17 mouse cellular contexts compared by ENCODE assay signal in the genomic region with DNA sequence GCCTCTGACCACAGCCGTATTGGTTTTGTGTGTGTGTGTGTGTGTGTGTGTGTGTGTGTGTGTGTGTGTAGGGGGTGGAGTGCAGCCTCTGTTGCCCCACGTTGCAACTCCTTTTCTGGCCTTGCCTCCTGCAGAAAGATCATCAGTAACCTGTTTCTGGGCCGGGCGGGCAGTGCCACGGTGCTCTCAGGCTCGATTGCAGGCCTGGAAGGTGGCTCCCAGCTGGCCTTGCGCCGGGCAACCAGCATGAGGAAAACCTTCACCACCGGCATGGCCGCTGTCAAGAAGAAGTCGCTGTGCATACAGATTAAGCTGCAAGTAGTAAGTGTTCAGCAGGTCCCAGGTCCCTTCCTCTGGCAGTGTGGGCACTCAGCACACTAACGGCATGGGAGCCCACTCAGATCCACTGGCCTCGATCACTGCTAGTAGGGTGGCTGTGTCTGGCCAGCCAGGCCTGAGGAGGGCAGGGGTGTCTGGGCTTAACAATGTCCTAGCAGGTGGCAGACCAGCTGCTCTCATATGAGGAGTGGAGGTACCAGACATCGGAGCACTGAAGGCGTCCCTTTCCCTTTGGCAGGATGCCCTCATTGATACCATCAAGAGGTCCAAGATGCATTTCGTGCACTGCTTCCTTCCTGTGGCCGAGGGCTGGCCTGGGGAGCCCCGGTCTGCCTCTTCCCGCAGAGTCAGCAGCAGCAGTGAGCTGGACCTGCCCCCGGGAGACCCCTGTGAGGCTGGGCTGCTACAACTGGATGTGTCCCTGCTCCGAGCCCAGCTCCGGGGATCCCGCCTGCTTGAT. TPM values are rescaled to one million over a fixed set of nuclear protein-coding genes. Genes with fewer than 3 reads are reported as not detected.
DNase-seq lines count a peak whose midpoint lies in the region; ATAC-seq and TF ChIP-seq lines count a peak whose summit lies in the region.
"Had no signal": no experiment of that assay in that cellular context is flagged by ENCODE, and none has a peak within 500 bp of the region (broad histone marks: within the 10 kb centered on the region; RNA-seq: fewer than 3 reads in every experiment).

No protein-coding gene starts in this region.

- ATAC-seq in hindbrain, embryonic 13.5 days (ENCODE audit: low FRiP score): no peak
- ATAC-seq in hindbrain, embryonic 16.5 days: no peak
- no peak for ATAC-seq in midbrain, embryonic 13.5 days
- no peak for ATAC-seq in midbrain, embryonic 16.5 days
- no peak for ATAC-seq in forebrain, embryonic 14.5 days
- no peak for ATAC-seq in midbrain, postnatal 0 days (ENCODE audit: low FRiP score)

- H3K9me3 ChIP-seq in hindbrain, embryonic 13.5 days: no peaks in the 10 kb centered on the region
- H3K9me3 ChIP-seq in hindbrain, embryonic 16.5 days (ENCODE audit: control insufficient read depth, low read length): no peaks in the 10 kb centered on the region
- H3K9me3 ChIP-seq in midbrain, embryonic 13.5 days: no peaks in the 10 kb centered on the region
- H3K9me3 ChIP-seq in midbrain, embryonic 16.5 days (replicated peaks; ENCODE audit: control insufficient read depth, low read length, poor library complexity, severe bottlenecking): no peaks in the 10 kb centered on the region
- no peaks in the 10 kb centered on the region for H3K9me3 ChIP-seq in forebrain, embryonic 14.5 days (replicated peaks; ENCODE audit: control insufficient read depth, low read length)
- H3K9me3 ChIP-seq in midbrain, postnatal 0 days (ENCODE audit: low read length): no peaks in the 10 kb centered on the region
- H3K9me3 ChIP-seq: G1E; kidney, embryonic 15.5 days had no signal

- peak overlapping the region; percentile 44 for H3K27ac ChIP-seq in hindbrain, embryonic 13.5 days
- no peak overlapping the region for H3K27ac ChIP-seq in hindbrain, embryonic 16.5 days (ENCODE audit: low read depth, low read length)
- peak overlapping the region; percentile 59; the same call in 1 of the 2 replicates for H3K27ac ChIP-seq in midbrain, embryonic 13.5 days
- no peak overlapping the region for H3K27ac ChIP-seq in midbrain, embryonic 16.5 days (ENCODE audit: low read length)
- 0 out of 2 replicates have a peak overlapping the region, but pooled peaks have one; percentile 22 for H3K27ac ChIP-seq in forebrain, embryonic 14.5 days (ENCODE audit: low read depth, low read length)
- H3K27ac ChIP-seq in midbrain, postnatal 0 days (ENCODE audit: low read depth, low read length): no peak overlapping the region
- H3K27ac ChIP-seq: kidney, embryonic 15.5 days had no signal

- no peak for DNase-seq in forebrain, embryonic 14.5 days (ENCODE audit: low spot score)
- peak; percentile 53 for DNase-seq in midbrain, postnatal 0 days (ENCODE audit: low spot score)
- no peak for DNase-seq in thymus, adult 18-20 months
- no peak for DNase-seq in ovary, postnatal 10 days (ENCODE audit: low spot score)
- DNase-seq: adrenal gland, adult 8-10 months; cerebellum, postnatal 25 days; heart, adult 11 months had no signal

- TF ChIP-seq CTCF in midbrain, postnatal 0 days (IDR thresholded peaks at IDR 0.05): no peak

- H3K4me1 ChIP-seq in hindbrain, embryonic 13.5 days (replicated peaks): peaks cover 48% of the 10 kb centered on the region
- H3K4me1 ChIP-seq in hindbrain, embryonic 16.5 days (ENCODE audit: control insufficient read depth, insufficient read depth, low read depth, low read length): peaks cover 16% of the 10 kb centered on the region
- peaks cover 44% of the 10 kb centered on the region for H3K4me1 ChIP-seq in midbrain, embryonic 13.5 days (replicated peaks)
- peaks cover 19% of the 10 kb centered on the region for H3K4me1 ChIP-seq in midbrain, embryonic 16.5 days (ENCODE audit: control insufficient read depth, insufficient read depth, low read length)
- H3K4me1 ChIP-seq in forebrain, embryonic 14.5 days (ENCODE audit: control insufficient read depth, insufficient read depth, low read length): peaks cover 35% of the 10 kb centered on the region
- H3K4me1 ChIP-seq in midbrain, postnatal 0 days (ENCODE audit: insufficient read depth, low read length): peaks cover 3% of the 10 kb centered on the region

- H3K27me3 ChIP-seq in hindbrain, embryonic 13.5 days: peaks cover 29% of the 10 kb centered on the region
- no peaks in the 10 kb centered on the region for H3K27me3 ChIP-seq in hindbrain, embryonic 16.5 days (replicated peaks; ENCODE audit: control insufficient read depth, insufficient read depth, low read length)
- no peaks in the 10 kb centered on the region for H3K27me3 ChIP-seq in midbrain, embryonic 13.5 days
- H3K27me3 ChIP-seq in midbrain, embryonic 16.5 days (ENCODE audit: control insufficient read depth, insufficient read depth, low read depth, low read length): no peaks in the 10 kb centered on the region
- no peaks in the 10 kb centered on the region for H3K27me3 ChIP-seq in forebrain, embryonic 14.5 days (replicated peaks; ENCODE audit: control insufficient read depth, insufficient read depth, low read length)
- no peaks in the 10 kb centered on the region for H3K27me3 ChIP-seq in midbrain, postnatal 0 days (ENCODE audit: insufficient read depth, low read length)

- peaks cover 69% of the 10 kb centered on the region for H3K36me3 ChIP-seq in hindbrain, embryonic 13.5 days
- peaks cover 16% of the 10 kb centered on the region for H3K36me3 ChIP-seq in hindbrain, embryonic 16.5 days (ENCODE audit: control insufficient read depth, insufficient read depth, low read length)
- peaks cover 75% of the 10 kb centered on the region for H3K36me3 ChIP-seq in midbrain, embryonic 13.5 days
- peaks cover 28% of the 10 kb centered on the region for H3K36me3 ChIP-seq in midbrain, embryonic 16.5 days (ENCODE audit: control insufficient read depth, insufficient read depth, low read length)
- peaks cover 57% of the 10 kb centered on the region for H3K36me3 ChIP-seq in forebrain, embryonic 14.5 days (ENCODE audit: control insufficient read depth, insufficient read depth, low read length)
- peaks cover 46% of the 10 kb centered on the region for H3K36me3 ChIP-seq in midbrain, postnatal 0 days (ENCODE audit: insufficient read depth, low read length)

- H3K4me3 ChIP-seq in hindbrain, embryonic 13.5 days: no peak overlapping the region
- H3K4me3 ChIP-seq in hindbrain, embryonic 16.5 days (ENCODE audit: low read length): no peak overlapping the region
- no peak overlapping the region for H3K4me3 ChIP-seq in midbrain, embryonic 13.5 days (replicated peaks)
- no peak overlapping the region for H3K4me3 ChIP-seq in midbrain, embryonic 16.5 days (ENCODE audit: low read depth, low read length)
- H3K4me3 ChIP-seq in forebrain, embryonic 14.5 days (ENCODE audit: low read depth, low read length): no peak overlapping the region
- H3K4me3 ChIP-seq in midbrain, postnatal 0 days (ENCODE audit: low read depth, low read length): no peak overlapping the region
- H3K4me3 ChIP-seq: kidney, embryonic 15.5 days had no signal

- H3K9ac ChIP-seq in hindbrain, embryonic 13.5 days: peak overlapping the region; percentile 53
- no peak overlapping the region for H3K9ac ChIP-seq in hindbrain, embryonic 16.5 days (ENCODE audit: low read depth, low read length)
- H3K9ac ChIP-seq in midbrain, embryonic 13.5 days (replicated peaks): 0 out of 2 replicates have a peak overlapping the region, but pooled peaks have one; percentile 7
- no peak overlapping the region for H3K9ac ChIP-seq in midbrain, embryonic 16.5 days (ENCODE audit: low read depth, low read length)
- peak overlapping the region; percentile 45; the same call in 1 of the 2 replicates for H3K9ac ChIP-seq in forebrain, embryonic 14.5 days (ENCODE audit: low read length)
- H3K9ac ChIP-seq in midbrain, postnatal 0 days (replicated peaks; ENCODE audit: low read length, poor library complexity, severe bottlenecking): no peak overlapping the region
- H3K9ac ChIP-seq: kidney, embryonic 15.5 days had no signal

- no peak overlapping the region for H3K4me2 ChIP-seq in hindbrain, embryonic 13.5 days
- H3K4me2 ChIP-seq in hindbrain, embryonic 16.5 days (ENCODE audit: low read length): no peak overlapping the region
- H3K4me2 ChIP-seq in midbrain, embryonic 13.5 days (replicated peaks): no peak overlapping the region
- no peak overlapping the region for H3K4me2 ChIP-seq in midbrain, embryonic 16.5 days (ENCODE audit: low read length)
- no peak overlapping the region for H3K4me2 ChIP-seq in forebrain, embryonic 14.5 days (ENCODE audit: low read length)
- no peak overlapping the region for H3K4me2 ChIP-seq in midbrain, postnatal 0 days (ENCODE audit: low read depth, low read length, poor library complexity, severe bottlenecking)
- H3K4me2 ChIP-seq: kidney, embryonic 15.5 days had no signal

- WGBS in hindbrain, embryonic 13.5 days: 72% methylated on average over 23 of the region's 23 CpGs
- WGBS in hindbrain, embryonic 16.5 days: 64% methylated on average over 23 of the region's 23 CpGs
- 78% methylated on average over 23 of the region's 23 CpGs for WGBS in midbrain, embryonic 13.5 days
- WGBS in midbrain, embryonic 16.5 days: 70% methylated on average over 23 of the region's 23 CpGs
- WGBS in forebrain, embryonic 14.5 days: 65% methylated on average over 23 of the region's 23 CpGs
- WGBS in midbrain, postnatal 0 days: 73% methylated on average over 23 of the region's 23 CpGs

RNA-seq across cellular contexts. Expression of gene Gm10277, which starts 41.7 kb away (rescaled TPM):
- 2.0 and 2.7 TPM in 2 replicates for polyA plus RNA-seq in hindbrain, embryonic 13.5 days (2015; fragmentation: Nextera tagmentation; extraction: Ambion mirVana)
- 1.6 and 1.7 TPM in 2 replicates for polyA plus RNA-seq in hindbrain, embryonic 16.5 days (2015; fragmentation: Nextera tagmentation; extraction: Ambion mirVana)
- 2.9 and 3.4 TPM in 2 replicates for polyA plus RNA-seq in midbrain, embryonic 13.5 days (2015; fragmentation: Nextera tagmentation; extraction: Ambion mirVana)
- 2.0 and 2.5 TPM in 2 replicates for polyA plus RNA-seq in midbrain, embryonic 16.5 days (2015; fragmentation: Nextera tagmentation; extraction: Ambion mirVana)
- polyA plus RNA-seq in forebrain, embryonic 14.5 days (2014; fragmentation: Nextera tagmentation; extraction: Ambion mirVana): 0.55 and 0.85 TPM in 2 replicates
- not detected in 2 replicates for total RNA-seq in midbrain, postnatal 0 days (2014; rRNA removed)
- 0.44 and 1.0 TPM in 2 replicates for polyA plus RNA-seq in midbrain, postnatal 0 days (2015; fragmentation: Nextera tagmentation; extraction: Ambion mirVana)
- total RNA-seq: adrenal gland, adult 8-10 months; gastrocnemius, adult 18-20 months; layer of hippocampus, adult 8-10 months; left cerebral cortex, adult 8-10 months; megakaryocyte-erythroid progenitor cell, adult 5-6 weeks had no signal
- polyA plus RNA-seq: G1E had no signal

Comparison
In these comparisons a context has a peak if more than half of its experiments do, and no peak if none do; other contexts are left out.
1. H3K27ac ChIP-seq: peak in hindbrain, embryonic 13.5 days (single experiment), midbrain, embryonic 13.5 days (single experiment) and forebrain, embryonic 14.5 days (single experiment); none in hindbrain, embryonic 16.5 days (single experiment), midbrain, embryonic 16.5 days (single experiment) and midbrain, postnatal 0 days (single experiment).
2. H3K9ac ChIP-seq: peak in hindbrain, embryonic 13.5 days (single experiment), midbrain, embryonic 13.5 days (single experiment) and forebrain, embryonic 14.5 days (single experiment); none in hindbrain, embryonic 16.5 days (single experiment), midbrain, embryonic 16.5 days (single experiment) and midbrain, postnatal 0 days (single experiment).